Mouse (Mus musculus): ENCODE measurements around the gene Gramd2. TPM values are rescaled to one million over a fixed set of nuclear protein-coding genes. Genes with fewer than 3 reads are reported as not detected.

The Gramd2 gene
- total RNA-seq, 2 experiments from 2014 or later, result 0.09 to 0.18 TPM

GRCm38 (mm10) chr9:59706850-59707825, 27.2 kb downstream of the Gramd2 start:
- DNase-seq, result no peak
- intact Hi-C loops (cut with DNase I; ENCODE audit: low total_unique reads), result no loop called here

GRCm38 (mm10) chr9:59709225-59709624, 29.3 kb downstream of the Gramd2 start:
- intact Hi-C loops (cut with DNase I; ENCODE audit: low total_unique reads), result no loop called here
- no peak for DNase-seq

GRCm38 (mm10) chr9:59716275-59716898, 36.4 kb downstream of the Gramd2 start:
- intact Hi-C loops (cut with DNase I; ENCODE audit: low total_unique reads), result no loop called here
- no peak for DNase-seq

GRCm38 (mm10) chr9:59718237-59718636, 38.3 kb downstream of the Gramd2 start:
- intact Hi-C loops (cut with DNase I; ENCODE audit: low total_unique reads), result no loop called here

GRCm38 (mm10) chr9:59721144-59721543, 41.2 kb downstream of the Gramd2 start:
- intact Hi-C loops (cut with DNase I; ENCODE audit: low total_unique reads), result loop anchor here (10.0 kb wide), 1 partner anchor 244 kb away; the partner anchor contains the start of gene Nr2e3
- DNase-seq, result no peak

More at GRCm38 (mm10) chr9:59718237-59718636, 38.3 kb downstream of the Gramd2 start:
- DNase-seq, result no peak

GRCm38 (mm10) chr9:59723096-59723657, 43.2 kb downstream of the Gramd2 start:
- DNase-seq, result peak; percentile 64
- intact Hi-C loops (cut with DNase I; ENCODE audit: low total_unique reads), result loop anchor here (10.0 kb wide), 1 partner anchor 242 kb away; the partner anchor contains the start of gene Nr2e3

GRCm38 (mm10) chr9:59723791-59724442, 44.0 kb downstream of the Gramd2 start:
- no peak for DNase-seq
- intact Hi-C loops (cut with DNase I; ENCODE audit: low total_unique reads), result loop anchor here (10.0 kb wide), 1 partner anchor 241 kb away; the partner anchor contains the start of gene Nr2e3

GRCm38 (mm10) chr9:59725515-59725914, 45.6 kb downstream of the Gramd2 start:
- no peak for DNase-seq
- intact Hi-C loops (cut with DNase I; ENCODE audit: low total_unique reads), result loop anchor here (10.0 kb wide), 1 partner anchor 239 kb away; the partner anchor contains the start of gene Nr2e3

- intact Hi-C loops (cut with DNase I; ENCODE audit: low total_unique reads), result loop anchor here (10.0 kb wide), 1 partner anchor 237 kb away; the partner anchor contains the start of gene Nr2e3
- DNase-seq, result no peak
Measured at GRCm38 (mm10) chr9:59727569-59728286, 47.8 kb downstream of the Gramd2 start.

- intact Hi-C loops (cut with DNase I; ENCODE audit: low total_unique reads), result no loop called here
- no peak for DNase-seq
Measured at GRCm38 (mm10) chr9:59731136-59731535, 51.2 kb downstream of the Gramd2 start.

- no peak for DNase-seq
- intact Hi-C loops (cut with DNase I; ENCODE audit: low total_unique reads), result no loop called here
Measured at GRCm38 (mm10) chr9:59733075-59733474, 53.1 kb downstream of the Gramd2 start.

- DNase-seq, result no peak
- intact Hi-C loops (cut with DNase I; ENCODE audit: low total_unique reads), result no loop called here
Measured at GRCm38 (mm10) chr9:59735394-59735793, 55.5 kb downstream of the Gramd2 start.

GRCm38 (mm10) chr9:59740593-59740992, 60.6 kb downstream of the Gramd2 start:
- no peak for DNase-seq
- intact Hi-C loops (cut with DNase I; ENCODE audit: low total_unique reads), result no loop called here

- no peak for DNase-seq
- intact Hi-C loops (cut with DNase I; ENCODE audit: low total_unique reads), result no loop called here
Measured at GRCm38 (mm10) chr9:59743903-59744302, 64.0 kb downstream of the Gramd2 start.

- intact Hi-C loops (cut with DNase I; ENCODE audit: low total_unique reads), result no loop called here
- no peak for DNase-seq
Measured at GRCm38 (mm10) chr9:59748387-59748786, 68.4 kb downstream of the Gramd2 start.

- DNase-seq, result peak; percentile 6
- intact Hi-C loops (cut with DNase I; ENCODE audit: low total_unique reads), result no loop called here
Measured at GRCm38 (mm10) chr9:59748969-59749368, 69.0 kb downstream of the Gramd2 start.

GRCm38 (mm10) chr9:59749581-59750265, 69.8 kb downstream of the Gramd2 start:
- DNase-seq, result no peak
- intact Hi-C loops (cut with DNase I; ENCODE audit: low total_unique reads), result no loop called here
